In genomic region chr11:4160758-4161480, GRCm38 (mm10) we compare ENCODE assay signal across 8 mouse cellular contexts. TPM values are rescaled to one million over a fixed set of nuclear protein-coding genes. Genes with fewer than 3 reads are reported as not detected.
DNase-seq lines count a peak whose midpoint lies in the region; ATAC-seq lines count a peak whose summit lies in the region.

No protein-coding gene starts in this region.

- peak overlapping the region; percentile 82 for H3K4me3 ChIP-seq in kidney, embryonic 15.5 days (replicated peaks)
- peak overlapping the region; percentile 91 for H3K4me3 ChIP-seq in hindbrain, embryonic 12.5 days
- H3K4me3 ChIP-seq in midbrain, embryonic 13.5 days (replicated peaks): peak overlapping the region; percentile 91

- H3K27me3 ChIP-seq in kidney, embryonic 15.5 days: no peaks in the 10 kb centered on the region
- H3K27me3 ChIP-seq in hindbrain, embryonic 12.5 days: no peaks in the 10 kb centered on the region
- no peaks in the 10 kb centered on the region for H3K27me3 ChIP-seq in midbrain, embryonic 13.5 days

- peak overlapping the region; percentile 76 for H3K9ac ChIP-seq in kidney, embryonic 15.5 days
- peak overlapping the region; percentile 86 for H3K9ac ChIP-seq in hindbrain, embryonic 12.5 days
- peak overlapping the region; percentile 91 for H3K9ac ChIP-seq in midbrain, embryonic 13.5 days (replicated peaks)

- H3K4me1 ChIP-seq in kidney, embryonic 15.5 days: peaks cover 36% of the 10 kb centered on the region
- H3K4me1 ChIP-seq in hindbrain, embryonic 12.5 days: peaks cover 35% of the 10 kb centered on the region
- peaks cover 55% of the 10 kb centered on the region for H3K4me1 ChIP-seq in midbrain, embryonic 13.5 days (replicated peaks)

- H3K36me3 ChIP-seq in kidney, embryonic 15.5 days: peaks cover 50% of the 10 kb centered on the region
- peaks cover 47% of the 10 kb centered on the region for H3K36me3 ChIP-seq in hindbrain, embryonic 12.5 days
- H3K36me3 ChIP-seq in midbrain, embryonic 13.5 days: peaks cover 44% of the 10 kb centered on the region

- H3K27ac ChIP-seq in kidney, embryonic 15.5 days: peak overlapping the region; percentile 90
- H3K27ac ChIP-seq in hindbrain, embryonic 12.5 days: peak overlapping the region; percentile 95
- peak overlapping the region; percentile 93 for H3K27ac ChIP-seq in midbrain, embryonic 13.5 days

- no peak for ATAC-seq in kidney, embryonic 15.5 days (replicated peaks; ENCODE audit: low FRiP score)
- no peak for ATAC-seq in hindbrain, embryonic 12.5 days (ENCODE audit: low FRiP score)
- peak; percentile 7; the same call in 1 of the 2 replicates for ATAC-seq in midbrain, embryonic 13.5 days
- no peak for ATAC-seq in activated CD4-positive, CD25-positive, alpha-beta regulatory T cell, adult 4 months

- DNase-seq in kidney, postnatal 36 days: no peak
- DNase-seq in ZHBTc4 (ENCODE audit: low read depth, low spot score): peak; percentile 12
- no peak for DNase-seq in spleen, postnatal 10 days (ENCODE audit: low spot score in 2 of 2)
- no peak for DNase-seq in layer of hippocampus, postnatal 10 days (ENCODE audit: low spot score in 2 of 2)

- H3K4me2 ChIP-seq in kidney, embryonic 15.5 days: peak overlapping the region; percentile 80
- H3K4me2 ChIP-seq in hindbrain, embryonic 12.5 days (replicated peaks): peak overlapping the region; percentile 96
- H3K4me2 ChIP-seq in midbrain, embryonic 13.5 days (replicated peaks): peak overlapping the region; percentile 86

- H3K9me3 ChIP-seq in kidney, embryonic 15.5 days (replicated peaks): no peaks in the 10 kb centered on the region
- no peaks in the 10 kb centered on the region for H3K9me3 ChIP-seq in hindbrain, embryonic 12.5 days (replicated peaks)
- H3K9me3 ChIP-seq in midbrain, embryonic 13.5 days: no peaks in the 10 kb centered on the region

- WGBS in kidney, embryonic 15.5 days: 6% methylated on average over 15 of the region's 15 CpGs
- 8% methylated on average over 15 of the region's 15 CpGs for WGBS in hindbrain, embryonic 12.5 days
- 8% methylated on average over 15 of the region's 15 CpGs for WGBS in midbrain, embryonic 13.5 days

RNA-seq across cellular contexts. Expression of gene Sf3a1, which starts 0.8 kb away (rescaled TPM):
- 57.8 and 61.7 TPM in 2 replicates for polyA plus RNA-seq in kidney, embryonic 15.5 days (2015; fragmentation: Nextera tagmentation; extraction: Ambion mirVana)
- 72.0 and 77.6 TPM in 2 replicates for polyA plus RNA-seq in hindbrain, embryonic 12.5 days (2016; fragmentation: Nextera tagmentation; extraction: Ambion mirVana)
- 65.8 and 66.7 TPM in 2 replicates for polyA plus RNA-seq in midbrain, embryonic 13.5 days (2015; fragmentation: Nextera tagmentation; extraction: Ambion mirVana)
- polyA plus RNA-seq in activated CD4-positive, CD25-positive, alpha-beta regulatory T cell, adult 4 months (2017; shearing (Covaris generic)): 10 to 100 TPM; 49.6 to 53.0 TPM
- 10 to 100 TPM; 61.1 to 72.9 TPM for total RNA-seq in layer of hippocampus, postnatal 10 days (2021)

RNA-seq across cellular contexts. Expression of gene Ccdc157, which starts 0.8 kb away (rescaled TPM):
- 7.2 and 9.0 TPM in 2 replicates for polyA plus RNA-seq in kidney, embryonic 15.5 days (2015; fragmentation: Nextera tagmentation; extraction: Ambion mirVana)
- polyA plus RNA-seq in hindbrain, embryonic 12.5 days (2016; fragmentation: Nextera tagmentation; extraction: Ambion mirVana): 9.6 and 10.4 TPM in 2 replicates
- 6.8 and 8.1 TPM in 2 replicates for polyA plus RNA-seq in midbrain, embryonic 13.5 days (2015; fragmentation: Nextera tagmentation; extraction: Ambion mirVana)
- polyA plus RNA-seq in activated CD4-positive, CD25-positive, alpha-beta regulatory T cell, adult 4 months (2017; shearing (Covaris generic)): 1 to 10 TPM; 1.4 to 2.7 TPM
- 10 to 100 TPM; 13.4 to 14.6 TPM for total RNA-seq in layer of hippocampus, postnatal 10 days (2021)

RNA-seq across cellular contexts. Expression of gene Tbc1d10a, which starts 25.7 kb away (rescaled TPM):
- polyA plus RNA-seq in kidney, embryonic 15.5 days (2015; fragmentation: Nextera tagmentation; extraction: Ambion mirVana): 43.9 and 44.5 TPM in 2 replicates
- polyA plus RNA-seq in hindbrain, embryonic 12.5 days (2016; fragmentation: Nextera tagmentation; extraction: Ambion mirVana): 28.5 and 29.2 TPM in 2 replicates
- polyA plus RNA-seq in midbrain, embryonic 13.5 days (2015; fragmentation: Nextera tagmentation; extraction: Ambion mirVana): 24.2 and 24.6 TPM in 2 replicates
- polyA plus RNA-seq in activated CD4-positive, CD25-positive, alpha-beta regulatory T cell, adult 4 months (2017; shearing (Covaris generic)): 10 to 100 TPM; 23.8 to 25.6 TPM
- total RNA-seq in layer of hippocampus, postnatal 10 days (2021): 10 to 100 TPM; 28.4 to 31.1 TPM

RNA-seq across cellular contexts. Expression of gene Rnf215, which starts 25.9 kb away (rescaled TPM):
- 27.4 and 28.2 TPM in 2 replicates for polyA plus RNA-seq in kidney, embryonic 15.5 days (2015; fragmentation: Nextera tagmentation; extraction: Ambion mirVana)
- polyA plus RNA-seq in hindbrain, embryonic 12.5 days (2016; fragmentation: Nextera tagmentation; extraction: Ambion mirVana): 42.7 and 44.5 TPM in 2 replicates
- polyA plus RNA-seq in midbrain, embryonic 13.5 days (2015; fragmentation: Nextera tagmentation; extraction: Ambion mirVana): 43.9 and 45.9 TPM in 2 replicates
- 10 to 100 TPM in 1 of 2 experiments, 1 to 10 TPM in 1; 8.8 to 11.5 TPM for polyA plus RNA-seq in activated CD4-positive, CD25-positive, alpha-beta regulatory T cell, adult 4 months (2017; shearing (Covaris generic))
- total RNA-seq in layer of hippocampus, postnatal 10 days (2021): 10 to 100 TPM; 47.7 to 49.4 TPM

RNA-seq across cellular contexts. Expression of gene Sec14l2, which starts 37.7 kb away (rescaled TPM):
- 1.3 and 2.2 TPM in 2 replicates for polyA plus RNA-seq in kidney, embryonic 15.5 days (2015; fragmentation: Nextera tagmentation; extraction: Ambion mirVana)
- 1.8 and 3.1 TPM in 2 replicates for polyA plus RNA-seq in hindbrain, embryonic 12.5 days (2016; fragmentation: Nextera tagmentation; extraction: Ambion mirVana)
- polyA plus RNA-seq in midbrain, embryonic 13.5 days (2015; fragmentation: Nextera tagmentation; extraction: Ambion mirVana): 2.3 and 3.2 TPM in 2 replicates
- polyA plus RNA-seq in activated CD4-positive, CD25-positive, alpha-beta regulatory T cell, adult 4 months (2017; shearing (Covaris generic)): 1 to 10 TPM in 1 of 2 experiments, under 1 TPM in 1; 0.48 to 1.2 TPM
- total RNA-seq in layer of hippocampus, postnatal 10 days (2021): 10 to 100 TPM; 24.3 to 26.8 TPM
